Mouse (Mus musculus): ENCODE data around the gene Arhgap25.
A peak's percentile ranks its signal among the peaks of the same experiment; 100 is the strongest.
"Not testable (repeated sequence)": the region's sequence is repeated elsewhere in the genome, so short reads cannot be mapped to it uniquely, and the experiment has no call there.

Arhgap25 gene

DNA sequence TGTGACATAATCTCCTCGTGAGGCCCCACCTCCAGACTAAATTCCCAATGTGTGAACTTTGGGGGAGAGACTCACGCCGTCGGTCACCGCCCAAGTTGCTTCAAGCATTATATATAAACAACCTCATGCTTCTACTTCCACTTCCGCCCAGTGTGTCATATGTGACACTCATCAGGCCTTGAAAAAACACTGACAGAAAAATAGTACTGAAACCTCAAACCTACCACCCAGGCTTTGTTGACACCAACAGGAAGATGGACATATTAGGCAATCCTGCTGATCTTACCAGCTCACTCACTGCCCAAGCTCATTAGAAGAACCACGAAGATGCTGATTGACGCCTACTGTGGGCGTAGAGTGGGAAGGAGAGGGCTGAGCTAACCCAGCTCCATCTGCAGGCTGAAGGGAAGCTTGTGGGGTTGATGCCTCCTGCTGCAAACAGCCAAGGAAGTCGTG is 30.2 kb downstream of the Arhgap25 start:
- DNase-seq, result no peak

DNA sequence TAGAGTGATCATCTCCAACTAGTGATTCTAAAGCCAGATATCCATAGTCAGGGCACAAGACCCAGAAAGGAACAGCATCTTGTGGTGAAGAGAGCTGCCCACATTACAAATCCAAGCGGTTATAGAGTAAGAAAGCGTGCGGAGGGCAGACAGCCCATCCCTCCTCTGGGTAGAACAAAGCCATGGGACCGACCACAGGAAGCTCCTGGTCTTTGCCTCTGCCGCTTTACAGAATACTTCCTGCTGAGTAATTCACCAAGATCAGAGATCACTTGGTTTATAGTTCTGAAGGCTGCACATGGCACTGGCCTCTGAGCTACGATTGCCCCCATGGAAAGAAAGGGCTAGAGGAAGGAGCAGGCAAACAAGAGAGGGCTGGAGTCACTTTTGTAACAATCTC is 30.6 kb downstream of the Arhgap25 start:
- no peak for DNase-seq

DNA sequence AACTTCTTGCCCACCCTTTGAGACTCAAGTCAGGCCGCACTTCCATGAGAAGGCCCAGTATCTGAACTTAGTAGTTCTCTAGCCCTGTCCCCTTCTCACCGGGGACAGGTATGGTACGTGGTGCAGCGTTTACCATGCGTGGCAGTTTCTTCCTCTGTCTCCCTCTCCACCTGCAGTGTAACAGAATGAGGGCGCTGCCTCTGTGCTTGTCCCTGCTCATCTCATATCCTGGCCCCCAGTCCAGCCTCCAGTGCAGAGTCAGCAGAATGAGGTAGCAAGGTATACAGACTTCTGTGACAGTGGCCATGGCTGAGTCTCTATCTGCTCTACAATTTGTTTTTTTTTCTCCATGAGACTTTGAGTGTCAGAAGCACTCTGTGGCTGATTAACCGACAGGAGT is 32.4 kb downstream of the Arhgap25 start:
- no peak for DNase-seq

DNA sequence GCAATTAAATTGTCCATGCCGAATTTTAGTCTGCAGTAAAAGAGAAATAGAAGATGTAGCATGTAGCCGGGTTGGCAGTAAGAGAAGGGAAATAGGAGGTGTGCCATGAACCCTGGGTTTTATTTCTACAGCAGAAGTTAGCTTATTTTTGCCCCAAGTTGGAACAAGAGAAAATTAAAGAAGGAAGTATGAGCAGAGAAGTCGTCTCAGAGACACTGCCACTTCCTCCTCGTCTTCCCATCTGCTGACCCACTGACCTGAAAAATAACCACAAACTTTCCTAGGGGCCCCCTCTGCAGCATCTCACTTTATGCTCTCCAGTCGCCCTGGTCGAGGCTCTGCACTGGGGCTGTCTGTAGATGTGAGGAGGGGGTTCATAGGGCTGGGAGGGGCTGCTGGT is 33.3 kb downstream of the Arhgap25 start:
- DNase-seq, result no peak

DNA sequence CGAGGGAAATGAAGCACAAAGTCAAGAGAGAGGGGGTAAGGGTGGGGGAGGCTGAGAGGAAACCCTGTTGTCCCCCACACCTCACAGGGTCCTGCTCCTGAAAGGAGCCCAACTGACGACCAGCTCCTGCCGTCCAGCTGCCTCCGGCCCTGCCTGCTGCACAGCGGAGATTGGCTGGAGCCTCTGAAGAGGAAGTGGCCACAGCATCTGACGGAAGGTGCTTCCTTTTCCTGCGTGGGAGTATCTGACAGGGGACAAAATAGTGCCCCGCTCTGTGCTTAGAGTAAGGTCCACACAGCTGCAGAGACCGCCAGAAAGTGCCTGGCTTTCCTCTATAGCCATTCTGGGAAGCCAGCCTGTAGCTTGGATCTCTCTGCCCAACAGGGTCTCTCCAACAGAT is 36.9 kb downstream of the Arhgap25 start:
- DNase-seq, result no peak

DNA sequence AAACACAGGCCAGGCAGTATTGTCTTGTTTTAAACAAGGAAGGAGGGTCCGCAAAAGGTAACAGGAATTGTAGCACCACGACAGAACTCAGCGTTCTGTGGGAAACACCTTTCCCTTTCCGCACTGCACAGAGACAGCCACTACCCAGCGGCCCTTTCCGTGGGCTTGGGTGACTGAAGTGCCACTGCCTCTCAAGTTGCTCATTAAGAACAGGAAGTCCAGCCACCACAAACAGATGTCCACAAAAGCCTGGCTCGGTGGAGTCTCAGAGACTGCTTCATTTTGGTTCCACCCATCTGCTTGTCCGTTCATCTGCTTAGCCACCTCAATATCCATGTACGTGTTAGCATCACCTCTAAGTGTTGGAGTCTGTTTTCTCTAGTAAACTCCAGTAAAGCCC is 38.7 kb downstream of the Arhgap25 start:
- no peak for DNase-seq

DNA sequence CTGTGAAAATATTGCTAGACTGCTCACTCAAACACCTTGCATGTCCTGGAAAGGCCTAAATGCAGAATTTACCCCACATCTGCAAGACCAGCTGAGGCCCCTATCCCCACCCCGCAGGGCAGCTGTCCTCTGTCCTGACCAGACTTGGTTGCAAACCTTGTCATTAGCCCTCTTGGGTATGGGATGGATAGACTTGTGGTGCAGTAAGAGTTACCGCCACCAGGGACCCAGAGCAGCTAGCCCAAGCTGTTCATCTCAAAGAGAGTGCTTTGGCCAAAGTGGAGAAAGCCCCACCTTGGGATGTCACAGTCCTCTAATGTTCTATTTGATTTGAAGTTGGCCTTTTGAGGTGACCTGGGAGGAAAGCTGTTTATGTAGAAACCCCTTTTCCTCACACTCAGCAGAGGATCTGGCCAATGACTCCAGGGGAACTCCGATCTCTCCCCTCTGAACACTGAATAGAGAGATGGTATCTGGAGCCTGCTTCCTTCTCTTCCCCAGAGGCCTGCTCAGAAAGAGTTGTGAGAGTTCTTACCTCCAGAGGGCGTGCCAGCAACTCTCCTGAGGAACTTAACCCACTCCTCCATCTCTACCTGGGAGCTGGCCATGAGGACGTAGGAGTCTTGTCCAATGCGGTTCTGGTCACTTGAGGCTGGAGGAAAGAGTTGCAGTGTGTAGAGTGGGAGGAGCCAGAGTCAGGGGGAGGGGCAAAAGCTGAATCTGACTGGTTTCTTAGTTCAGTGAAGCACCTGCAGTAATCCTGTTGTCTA is 45.2 kb downstream of the Arhgap25 start:
- no peak for DNase-seq

DNA sequence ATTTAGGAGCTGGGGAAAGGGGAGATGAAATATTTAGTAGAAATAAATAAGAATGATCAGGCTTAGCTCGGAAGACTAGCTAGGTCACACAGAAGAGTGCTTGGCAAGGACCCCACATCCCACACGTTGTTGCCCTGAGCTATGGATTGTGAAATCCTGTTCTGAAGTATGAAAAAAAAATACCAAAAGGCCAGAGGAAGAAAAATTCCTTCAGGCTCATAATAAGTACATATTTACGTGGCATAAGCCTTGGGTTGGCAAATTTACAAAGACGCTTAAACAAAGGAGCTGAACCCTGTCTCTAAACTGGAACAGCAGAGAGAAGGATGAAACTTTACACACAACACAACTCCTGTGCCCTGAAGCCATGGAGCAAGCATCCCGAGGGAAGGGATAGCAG is 48.3 kb downstream of the Arhgap25 start:
- DNase-seq, result no peak

DNA sequence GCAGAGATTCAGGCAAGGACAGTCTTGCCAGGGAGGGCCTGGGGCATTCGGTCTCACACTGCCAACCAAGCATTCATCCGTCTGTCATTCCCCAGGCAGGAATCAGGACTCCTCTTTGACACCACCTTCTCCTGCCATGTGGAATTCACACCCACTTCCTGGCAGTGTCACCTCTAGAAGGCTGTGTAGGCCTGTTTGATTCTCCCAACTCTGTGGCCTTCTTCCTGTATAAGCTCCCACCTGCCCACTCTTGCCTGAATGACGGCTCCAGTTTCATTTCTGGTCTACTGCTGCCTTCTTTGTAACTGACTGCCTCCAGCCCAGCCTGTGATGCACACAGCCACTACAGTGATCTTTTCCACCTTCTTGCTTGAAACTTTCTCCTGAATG is 49.2 kb downstream of the Arhgap25 start:
- no peak for DNase-seq

DNA sequence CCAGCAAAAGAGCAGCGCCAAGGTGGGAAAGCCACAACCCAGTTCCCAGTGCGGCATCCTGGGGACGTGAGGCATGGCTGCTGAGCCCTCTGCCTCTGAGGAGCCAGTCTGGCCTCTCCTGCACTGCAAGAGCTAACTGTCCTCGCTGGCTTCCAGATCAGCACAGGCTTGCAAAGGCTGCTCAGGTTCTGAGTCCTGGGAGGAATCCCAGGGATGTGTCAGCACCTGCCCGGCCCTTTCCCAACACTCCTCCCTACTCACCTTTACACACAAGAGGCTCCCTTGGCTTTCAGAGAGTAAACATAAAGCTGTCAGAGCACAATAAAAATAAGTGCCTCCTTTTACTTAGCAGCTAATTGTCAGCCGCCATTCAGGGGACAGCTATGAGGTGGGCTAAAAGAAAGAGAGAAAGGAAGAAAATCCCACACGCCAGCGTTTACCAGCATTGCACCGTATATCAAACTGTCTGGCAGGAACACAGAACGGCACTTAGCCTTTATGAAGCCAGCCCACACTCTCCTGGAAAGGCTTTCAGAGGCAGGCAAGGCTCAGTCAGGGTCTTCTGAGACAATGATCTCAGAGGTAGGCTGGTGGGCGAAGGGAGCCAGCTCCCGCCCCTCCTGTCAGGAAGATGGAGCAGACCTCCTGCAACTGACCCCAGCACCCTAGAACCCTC is 49.7 kb downstream of the Arhgap25 start:
- DNase-seq, result no peak

DNA sequence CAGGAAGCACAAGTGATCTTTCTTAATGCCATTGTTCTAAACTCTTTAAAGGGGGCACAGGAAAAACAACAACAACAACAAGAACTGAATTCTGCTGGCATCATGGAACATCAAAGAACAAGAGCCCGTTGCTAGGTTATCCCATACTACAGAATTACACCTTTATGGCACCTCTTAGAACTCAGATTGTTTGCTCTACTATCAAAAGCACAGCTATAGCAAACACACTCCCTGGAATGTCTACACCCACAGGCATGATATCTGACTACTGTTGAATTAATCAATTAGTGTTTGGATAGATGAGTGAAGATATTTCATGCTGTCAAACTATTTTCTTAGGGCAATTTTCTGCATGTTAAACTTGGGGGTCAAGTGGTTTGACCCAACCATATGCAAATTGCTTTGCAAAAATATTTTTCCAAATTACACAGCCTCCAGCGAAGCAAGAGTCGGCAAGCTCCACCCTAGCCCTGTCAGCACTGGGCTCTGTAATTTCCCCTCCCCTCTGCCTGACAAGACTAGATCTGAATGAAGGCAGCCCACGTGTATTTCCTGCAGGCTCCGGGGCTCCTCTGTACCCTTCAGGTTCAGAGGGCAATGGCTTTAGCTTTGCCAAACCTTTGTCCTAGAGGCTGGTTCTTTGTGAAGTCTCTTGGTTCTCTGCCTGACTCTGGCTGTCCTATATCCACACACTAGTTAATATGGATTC is 53.6 kb downstream of the Arhgap25 start:
- no peak for DNase-seq

DNA sequence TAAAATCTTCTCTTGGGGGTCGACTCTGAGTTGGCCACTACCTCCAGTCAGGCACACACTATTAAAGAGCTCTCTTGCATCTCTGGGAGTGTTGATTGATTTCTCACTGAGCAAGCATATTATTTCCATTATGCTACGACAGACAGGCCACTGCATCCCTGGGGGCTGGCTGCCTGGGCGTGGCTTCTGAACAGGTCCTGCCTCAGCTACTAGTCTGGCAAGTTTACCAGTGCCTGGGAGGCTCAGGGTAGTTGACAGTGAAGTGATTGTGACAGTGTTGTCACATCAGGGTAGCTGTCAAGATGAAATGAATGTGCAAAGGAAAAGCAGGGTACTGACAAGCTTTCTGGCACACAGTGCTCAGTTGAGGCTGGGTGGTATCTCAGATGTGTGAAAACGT is 54.2 kb downstream of the Arhgap25 start:
- no peak for DNase-seq

DNA sequence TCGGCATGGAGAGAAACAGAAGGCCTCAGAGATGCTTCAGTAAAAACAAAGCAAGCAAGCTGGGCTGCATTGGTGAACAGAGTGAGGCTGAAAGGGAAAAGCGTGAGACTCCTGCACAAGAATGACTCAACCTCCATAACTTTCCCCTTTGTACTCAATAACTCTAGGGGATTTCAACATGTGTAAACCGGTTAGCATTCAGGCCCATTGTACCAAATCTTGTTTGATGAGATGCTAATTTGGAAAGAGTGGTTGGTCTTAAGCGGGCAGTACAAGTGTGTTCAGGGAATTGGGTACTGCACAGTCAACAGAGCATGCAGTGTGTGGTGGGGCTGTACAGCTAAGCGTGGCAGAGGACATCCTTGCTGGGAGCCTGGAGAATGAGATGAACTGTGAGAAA is 57.8 kb downstream of the Arhgap25 start:
- DNase-seq, result no peak

DNA sequence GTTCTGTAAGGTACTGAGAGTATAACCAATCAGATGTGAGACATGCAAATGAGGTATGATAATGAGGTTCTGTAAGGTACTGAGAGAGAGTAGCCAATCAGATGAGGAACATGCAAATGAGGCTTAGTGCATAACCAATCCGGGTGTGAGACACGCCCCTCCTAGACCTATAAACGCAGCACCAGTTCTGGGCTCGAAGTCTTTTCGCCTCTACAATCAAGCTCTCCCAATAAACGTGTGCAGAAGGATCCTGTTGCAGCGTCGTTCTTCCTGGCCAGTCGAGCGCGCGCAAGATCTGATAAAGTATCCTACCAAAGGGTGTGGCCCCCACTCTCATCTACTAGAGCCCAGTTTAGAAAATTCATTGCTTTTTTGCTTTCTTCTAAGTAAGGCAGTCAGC is 63.0 kb downstream of the Arhgap25 start:
- not testable (repeated sequence) for DNase-seq

DNA sequence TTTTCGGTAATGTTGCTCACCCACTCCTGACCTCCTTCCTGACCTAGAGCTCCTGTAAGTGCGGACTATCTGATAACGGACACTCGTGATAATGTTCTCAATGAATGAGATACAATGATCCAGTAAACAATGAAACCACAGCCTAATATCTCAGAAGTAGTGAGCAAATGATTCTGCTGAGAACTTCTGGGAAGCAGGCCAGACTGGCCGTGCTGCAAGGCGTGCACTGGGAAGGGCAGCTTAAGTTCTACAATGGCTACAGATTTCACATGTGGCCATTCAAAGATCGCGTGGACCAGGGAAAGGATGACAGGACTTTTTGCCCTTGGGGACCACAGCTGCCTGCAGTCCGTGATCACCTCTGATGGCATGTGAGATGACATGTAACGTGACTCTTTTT is 64.7 kb downstream of the Arhgap25 start:
- DNase-seq, result no peak

DNA sequence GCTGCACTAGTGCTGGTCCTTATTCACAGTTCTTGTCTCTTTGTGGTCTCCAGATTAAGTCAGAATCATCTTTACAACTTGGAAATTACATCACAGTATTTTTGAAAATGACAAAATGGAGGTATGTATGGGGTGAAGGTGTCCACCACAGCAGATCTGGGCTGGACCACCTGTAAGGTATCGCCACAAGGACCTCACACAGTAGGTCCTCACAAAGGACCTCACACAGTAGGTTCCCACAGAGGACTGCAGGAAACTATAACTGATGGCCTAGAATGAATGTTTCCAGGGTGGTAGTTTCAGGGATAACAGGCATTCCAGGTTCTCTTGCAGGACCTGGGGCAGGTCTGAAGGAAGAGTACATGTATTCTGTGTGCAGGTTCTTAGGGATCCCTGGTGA is 65.7 kb downstream of the Arhgap25 start:
- DNase-seq, result no peak

DNA sequence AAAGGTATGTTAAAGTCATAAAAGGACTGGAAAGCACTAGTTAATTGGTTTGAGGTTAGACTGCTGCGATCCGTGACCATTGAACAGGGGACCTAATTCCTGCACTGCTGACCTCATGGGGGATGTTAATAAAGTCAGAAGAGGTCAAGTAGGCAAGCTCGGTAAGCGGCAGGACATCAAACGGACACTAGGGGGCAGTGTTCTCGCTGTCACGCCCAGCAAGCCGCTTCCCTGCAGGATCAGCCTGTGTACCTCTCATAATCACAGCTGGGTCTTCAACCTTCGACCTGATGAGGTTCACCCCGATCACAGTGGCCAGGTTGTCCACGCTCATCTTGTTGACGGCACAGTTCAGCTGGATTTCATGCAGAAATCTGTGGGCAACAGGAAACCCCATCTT is 66.8 kb downstream of the Arhgap25 start:
- peak; percentile 90 for DNase-seq

DNA sequence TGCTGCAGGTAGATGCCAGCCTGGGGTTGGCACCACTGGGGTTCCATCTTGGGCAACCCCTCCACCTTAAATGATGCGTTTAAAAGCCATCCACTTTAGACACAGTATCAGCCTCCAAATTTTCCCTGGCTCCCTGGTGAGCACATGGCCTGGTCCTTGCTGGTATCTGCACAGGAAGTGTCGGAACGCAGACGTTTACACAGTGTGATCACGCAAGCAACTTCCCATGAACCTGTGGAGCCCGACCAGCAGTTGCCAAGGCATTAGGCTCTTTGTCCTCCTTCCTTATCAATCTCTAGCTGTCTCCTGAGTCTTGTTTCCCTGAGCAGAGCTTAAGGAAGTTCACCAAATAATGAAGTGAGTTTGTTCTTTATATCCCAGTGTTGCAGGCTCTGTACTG is 77.6 kb downstream of the Arhgap25 start:
- DNase-seq, result no peak

DNA sequence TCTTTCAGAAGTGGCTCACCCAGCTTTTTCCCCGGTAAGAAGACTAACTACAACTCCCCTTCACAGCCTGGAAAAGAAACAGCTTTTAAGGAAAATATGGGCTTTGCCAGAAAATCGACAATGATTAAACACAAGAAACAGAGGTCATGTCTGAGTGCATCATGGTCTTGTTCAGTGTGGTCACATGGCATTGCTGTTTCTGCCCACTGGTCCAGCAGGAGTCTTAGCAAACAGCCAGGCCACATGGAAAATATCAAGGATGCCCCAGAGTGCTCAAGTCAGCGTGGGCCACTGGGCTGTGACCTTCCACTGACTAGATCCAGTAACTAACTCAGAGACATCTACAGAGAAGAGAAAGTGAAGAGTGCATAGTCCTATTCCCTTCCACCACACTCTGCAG is 81.3 kb downstream of the Arhgap25 start:
- no peak for DNase-seq

DNA sequence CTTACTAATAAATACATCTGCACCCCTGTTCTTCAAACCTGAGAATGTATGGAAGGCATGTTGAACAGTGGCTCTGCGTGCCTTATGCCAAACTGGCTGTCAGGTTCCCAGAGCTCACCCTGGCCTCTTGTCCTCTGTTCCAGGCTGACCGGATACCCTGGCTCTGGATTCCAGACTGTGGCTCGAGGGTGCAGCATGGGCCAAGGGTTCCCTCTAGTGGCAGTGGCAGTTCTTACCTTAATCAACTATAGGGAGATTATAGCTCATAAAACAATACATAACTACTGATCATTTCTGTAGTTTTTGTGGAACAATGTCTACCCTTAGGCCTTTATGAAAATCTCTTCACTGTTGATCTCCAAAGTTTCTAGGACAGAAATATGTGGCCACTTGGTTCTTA is 82.0 kb downstream of the Arhgap25 start:
- DNase-seq, result peak; percentile 19

DNA sequence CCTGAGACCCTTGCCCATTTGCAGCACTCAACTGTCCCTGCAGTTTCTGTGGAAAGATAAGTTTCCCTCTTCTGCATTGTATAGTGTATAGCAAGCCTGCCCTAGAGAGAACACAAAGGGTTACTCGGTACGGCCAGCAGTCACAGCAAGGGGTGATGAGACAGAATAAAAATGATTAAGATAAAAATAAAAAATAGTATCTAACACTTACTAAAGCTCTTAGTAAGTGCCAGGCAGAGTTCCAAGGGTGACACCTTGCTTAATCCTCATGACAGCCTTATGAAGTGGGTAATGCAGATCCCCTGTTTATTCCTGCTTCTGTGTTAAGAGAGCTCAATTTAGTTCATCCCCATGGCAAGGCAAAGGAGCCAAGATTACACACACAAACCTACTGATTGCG is 83.5 kb downstream of the Arhgap25 start:
- DNase-seq, result no peak

DNA sequence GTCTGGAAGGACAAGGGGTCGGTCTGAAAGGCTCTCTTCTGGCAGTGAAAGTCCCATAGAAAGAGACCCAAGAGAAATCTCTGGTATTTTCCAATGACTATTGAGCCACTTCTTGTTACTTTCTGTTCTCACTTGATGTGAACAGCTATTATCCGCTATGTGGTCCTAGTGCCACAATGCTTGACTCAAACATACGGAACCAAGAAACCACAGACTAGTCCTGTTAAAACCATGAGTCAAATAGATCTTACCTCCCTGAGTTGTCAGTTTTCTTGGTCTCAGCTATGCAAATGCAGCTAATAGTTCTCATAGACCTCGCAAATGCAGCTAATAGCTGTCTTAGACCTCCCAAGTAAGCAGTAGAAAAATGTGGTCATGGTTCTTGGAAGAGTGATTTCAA is 85.8 kb downstream of the Arhgap25 start:
- DNase-seq, result no peak

DNA sequence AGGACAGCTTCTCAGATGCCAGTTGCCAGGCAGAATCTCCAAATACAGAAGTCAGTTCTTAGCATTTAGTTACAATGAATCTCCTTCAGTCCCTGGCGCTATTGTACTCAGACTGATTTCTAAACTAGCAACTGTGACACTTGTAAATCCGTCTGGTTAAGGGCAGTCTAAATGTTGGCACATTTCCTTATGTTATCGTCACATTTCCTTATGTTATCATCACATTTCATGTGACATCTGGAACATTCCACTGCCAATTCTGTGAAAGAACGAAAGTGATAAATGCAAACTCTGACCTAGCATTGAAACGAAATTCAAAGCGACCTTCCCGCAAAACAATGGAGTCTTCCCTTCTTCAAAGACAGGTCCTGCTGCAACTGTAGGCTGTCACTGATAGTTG is 87.8 kb downstream of the Arhgap25 start:
- no peak for DNase-seq

DNA sequence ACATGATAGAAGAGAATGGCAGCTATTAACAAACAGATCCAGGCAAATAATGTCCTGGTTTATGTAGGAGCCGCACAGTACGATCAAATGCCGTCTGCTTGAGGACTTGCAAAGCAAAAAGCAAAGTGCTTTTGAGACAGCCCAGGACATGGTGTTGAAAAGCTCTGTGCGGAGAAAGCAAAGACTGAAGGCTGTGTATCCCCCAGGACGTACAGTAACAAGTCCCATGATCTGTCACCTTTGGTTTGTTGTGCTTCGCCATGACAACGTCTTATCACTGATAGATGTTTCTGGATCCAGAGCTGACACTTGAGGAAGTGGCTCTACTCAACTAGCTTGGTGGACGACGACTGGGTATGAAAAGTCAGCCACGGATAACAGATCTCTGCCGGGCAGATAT is 89.8 kb downstream of the Arhgap25 start:
- no peak for DNase-seq

Measured in embryo, embryonic 11 days (tissue).